Mouse (Mus musculus) c-Kit-positive CD71-positive TER-119-negative erythroid progenitor cells, embryonic 14.5 days (primary cell): Measurements from ENCODE around the gene Tmod1.

Experiments
- DNase-seq: peaks from one replicate; pipeline ENCODE4 v3.0.0-alpha.2; 2013; ENCODE audit warnings: low read depth

Gene Tmod1

GRCm38 (mm10) chr4:46038892-46039751, at the start of gene Tmod1:
Gene Tmod1 (plus strand): TSS chr4:46038935.
- peak; percentile 52 for DNase-seq

GRCm38 (mm10) chr4:45990427-45991135, 48.2 kb upstream of the Tmod1 start:
- DNase-seq = no peak

DNA sequence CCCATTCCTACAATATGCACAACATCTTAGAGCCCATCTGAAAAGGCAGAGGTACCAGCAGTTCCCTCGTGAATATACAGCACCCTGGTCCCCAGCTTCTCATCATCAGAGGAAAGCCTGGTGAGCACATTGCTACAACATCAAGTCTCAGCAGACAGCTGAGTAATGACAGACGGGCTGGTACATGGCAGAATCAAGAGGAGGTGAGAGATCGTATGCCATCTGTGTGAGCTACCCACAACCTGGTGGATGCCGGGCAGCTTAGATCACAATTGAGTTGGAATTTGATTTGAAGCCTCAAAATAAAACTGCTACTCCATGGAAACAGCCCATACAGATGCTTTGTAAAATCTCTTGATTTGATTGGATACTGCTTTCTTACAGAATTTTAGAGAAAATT, 40.2 kb upstream of the Tmod1 start:
- no peak for DNase-seq

GRCm38 (mm10) chr4:46008142-46008793, 30.5 kb upstream of the Tmod1 start:
- DNase-seq = no peak

- DNase-seq = no peak
Observed at GRCm38 (mm10) chr4:46011698-46012097, 27.0 kb upstream of the Tmod1 start.

DNA sequence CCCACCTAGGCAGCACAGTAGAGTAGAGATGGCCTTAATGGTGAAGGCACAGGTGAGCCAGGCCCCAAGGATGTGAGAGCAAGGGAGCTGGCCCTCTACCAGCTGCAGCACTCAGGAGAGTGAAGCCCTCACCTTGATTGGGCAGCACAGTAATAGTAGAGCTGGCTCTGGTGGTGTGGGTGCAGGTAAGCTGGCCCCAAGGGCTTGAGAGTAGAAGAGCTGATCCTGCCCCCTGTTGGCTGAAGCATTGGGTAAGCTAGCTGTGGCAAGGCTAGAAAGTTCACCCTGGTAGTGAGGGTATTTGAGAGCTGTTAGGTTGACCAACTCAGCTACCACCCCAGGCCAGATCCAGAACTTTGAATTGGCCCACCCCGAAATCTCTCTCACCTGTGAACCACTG, 23.1 kb upstream of the Tmod1 start:
- no peak for DNase-seq

DNA sequence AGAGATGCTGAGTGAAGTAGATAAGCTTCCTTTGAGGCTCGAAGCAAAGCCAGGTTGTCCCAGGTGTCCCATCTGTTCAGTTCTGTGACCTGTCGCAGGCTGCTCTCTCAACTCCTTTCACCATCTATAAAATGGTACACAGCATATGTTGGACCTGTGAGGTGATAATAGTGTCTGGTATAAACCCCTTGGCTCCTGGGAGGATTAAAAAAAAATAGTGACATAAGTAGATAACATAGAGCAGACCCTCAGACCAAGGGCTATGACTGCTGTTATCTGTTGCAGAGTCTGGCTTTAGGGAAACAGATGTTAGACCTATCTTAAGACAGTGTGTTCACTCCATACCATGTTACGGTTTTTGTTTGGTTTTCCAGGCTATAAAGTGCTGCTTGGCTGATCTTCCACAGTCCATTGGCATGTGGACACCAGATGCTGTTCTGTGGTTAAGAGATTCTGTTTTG, 15.7 kb upstream of the Tmod1 start:
- DNase-seq = peak; percentile 41

DNA sequence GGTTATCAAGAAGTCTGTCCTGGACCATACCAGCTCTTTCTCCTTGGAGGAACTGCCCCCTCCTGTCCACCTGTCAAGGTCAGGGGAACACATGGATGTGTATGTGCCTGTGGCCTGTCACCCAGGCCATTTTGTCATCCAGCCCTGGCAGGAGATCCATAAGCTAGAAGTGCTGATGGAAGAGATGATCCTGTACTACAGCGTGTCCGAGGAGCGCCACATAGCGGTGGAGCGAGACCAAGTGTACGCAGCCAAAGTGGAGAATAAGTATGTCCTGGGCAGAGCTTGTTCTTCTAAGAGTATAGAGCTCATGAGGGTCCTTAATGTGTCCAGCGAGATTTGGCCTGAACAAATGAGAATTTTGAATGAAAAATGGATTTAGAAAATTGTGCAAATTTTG, 12.8 kb upstream of the Tmod1 start:
- DNase-seq = no peak

DNA sequence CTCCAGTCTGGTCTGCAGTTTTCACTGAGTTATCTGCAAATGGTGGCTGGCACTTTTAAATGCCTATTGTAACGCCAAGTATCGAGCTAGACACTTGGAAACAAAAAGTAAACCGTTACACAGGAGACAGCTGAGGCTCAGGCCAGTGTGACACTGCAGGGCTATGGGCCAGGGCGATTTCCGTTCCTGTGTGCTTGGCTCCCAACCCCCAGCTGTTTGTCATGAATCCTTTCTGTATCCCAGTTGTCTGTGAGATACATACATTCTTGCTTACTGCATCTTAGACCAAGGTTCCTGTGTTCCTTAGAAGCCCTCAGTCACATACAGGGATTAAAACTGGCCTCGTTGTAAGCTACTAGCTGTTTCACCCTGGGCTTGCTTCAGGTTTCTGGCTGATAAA, 10.5 kb upstream of the Tmod1 start:
- DNase-seq = no peak

GRCm38 (mm10) chr4:46028781-46029180, 10.0 kb upstream of the Tmod1 start:
- DNase-seq = no peak

DNA sequence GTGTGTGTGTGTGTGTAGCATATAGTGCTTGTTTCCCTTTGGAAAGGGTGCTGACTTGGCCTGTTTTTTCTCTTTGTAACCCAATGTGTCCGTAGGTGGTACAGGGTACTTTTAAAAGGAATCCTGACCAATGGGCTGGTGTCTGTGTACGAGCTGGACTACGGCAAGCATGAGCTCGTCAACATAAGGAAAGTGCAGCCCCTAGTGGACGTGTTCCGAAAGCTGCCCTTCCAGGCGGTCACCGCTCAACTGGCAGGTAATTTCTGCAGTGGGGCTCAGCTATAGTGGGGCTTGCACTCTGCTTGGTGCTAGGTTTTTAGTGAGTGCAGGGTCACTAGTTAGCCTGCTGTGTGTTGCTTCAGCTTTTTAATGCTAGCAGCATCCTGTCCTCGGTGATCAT, 9.2 kb upstream of the Tmod1 start:
- DNase-seq = no peak

DNA sequence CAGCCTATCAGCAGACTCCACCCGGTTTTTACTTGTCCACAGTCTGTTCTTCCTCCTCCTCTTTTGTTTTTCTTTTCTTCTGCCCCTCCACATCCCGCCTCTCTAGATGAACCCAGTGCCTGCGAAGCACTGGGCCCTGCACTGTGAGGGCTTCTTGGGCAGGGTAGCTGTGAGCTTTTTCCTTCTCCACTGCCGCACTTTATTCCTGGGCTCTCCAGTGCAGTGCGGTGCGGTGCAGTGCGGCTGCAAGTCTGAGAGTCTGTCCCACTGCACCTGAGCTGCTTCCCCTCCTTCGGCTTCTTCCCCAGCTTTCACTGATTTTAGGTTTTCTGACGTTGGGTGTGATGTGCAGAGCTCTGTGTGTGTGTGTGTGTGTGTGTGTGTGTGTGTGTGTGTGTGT, 6.3 kb upstream of the Tmod1 start:
- DNase-seq = no peak

DNA sequence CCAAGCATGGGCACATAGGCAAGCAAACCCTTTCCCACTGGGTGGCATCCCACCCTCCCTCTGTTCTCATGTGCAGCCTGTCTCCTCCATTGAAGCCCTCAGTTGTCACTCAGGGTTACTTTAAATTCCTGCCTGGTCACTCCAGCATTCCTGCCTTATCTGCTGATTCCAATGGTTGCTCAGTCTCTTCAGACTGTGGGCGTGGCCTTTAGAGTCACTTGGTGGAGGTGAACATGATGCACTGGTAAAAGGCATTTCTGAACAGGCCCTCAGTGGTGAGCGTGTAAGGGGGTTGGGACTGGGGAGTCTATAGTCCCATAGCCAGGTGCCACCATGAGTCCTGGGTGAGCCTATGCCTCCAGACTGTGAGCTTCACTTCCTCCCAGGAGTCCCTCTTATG, 5.5 kb upstream of the Tmod1 start:
- no peak for DNase-seq

GRCm38 (mm10) chr4:46038591-46038891, 194 bp upstream of the Tmod1 start:
- no peak for DNase-seq

DNA sequence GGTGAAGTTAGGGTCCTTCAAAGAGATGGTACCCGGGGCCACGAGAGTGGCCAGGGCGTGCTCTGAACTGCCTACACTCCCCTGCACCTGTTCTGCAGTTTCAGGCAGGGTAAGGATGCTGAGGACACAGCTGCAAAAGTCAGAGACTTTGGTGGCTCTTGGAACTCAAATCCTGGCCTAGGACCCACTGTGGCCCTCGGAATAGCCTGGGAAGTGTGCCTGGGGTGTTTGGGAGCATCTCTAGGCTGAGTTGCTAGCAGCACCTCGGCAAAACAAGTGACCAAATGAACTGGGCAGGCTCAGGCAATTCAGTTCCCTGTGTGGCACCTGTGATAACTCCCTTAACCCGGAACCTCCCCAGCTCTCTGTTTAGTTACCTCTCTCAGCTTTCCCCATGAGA, 1.2 kb downstream of the Tmod1 start:
- DNase-seq = peak; percentile 23

DNA sequence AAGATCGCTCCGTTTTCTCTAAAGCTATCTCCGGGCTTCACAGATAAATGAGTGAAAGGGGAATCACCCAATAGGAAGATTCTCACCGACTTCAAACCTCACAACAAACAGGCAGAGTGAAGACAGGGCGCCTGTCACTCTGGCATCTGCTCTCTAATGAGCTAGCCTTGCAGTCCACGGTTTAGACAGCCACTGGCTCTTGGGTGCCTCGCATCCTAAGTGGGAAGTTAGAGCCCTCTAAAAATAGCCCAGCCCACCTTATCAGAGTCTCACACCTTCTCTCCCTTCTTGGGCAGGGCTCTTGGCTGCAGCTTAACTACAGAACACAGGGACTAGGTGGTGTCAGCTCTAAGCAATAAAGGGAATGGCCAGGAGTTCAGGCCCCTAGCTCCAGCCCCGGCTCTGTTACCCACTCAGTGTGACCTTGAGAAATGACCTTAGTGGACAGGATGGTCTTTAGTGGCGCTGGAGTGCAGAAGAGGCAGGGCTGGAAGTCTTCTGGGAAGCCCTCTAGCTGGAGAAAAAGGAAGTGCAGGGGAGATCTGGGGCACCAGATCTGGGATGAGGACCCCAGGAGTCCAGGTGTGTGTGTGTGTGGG, 2.0 kb downstream of the Tmod1 start:
- peak; percentile 92 for DNase-seq

DNA sequence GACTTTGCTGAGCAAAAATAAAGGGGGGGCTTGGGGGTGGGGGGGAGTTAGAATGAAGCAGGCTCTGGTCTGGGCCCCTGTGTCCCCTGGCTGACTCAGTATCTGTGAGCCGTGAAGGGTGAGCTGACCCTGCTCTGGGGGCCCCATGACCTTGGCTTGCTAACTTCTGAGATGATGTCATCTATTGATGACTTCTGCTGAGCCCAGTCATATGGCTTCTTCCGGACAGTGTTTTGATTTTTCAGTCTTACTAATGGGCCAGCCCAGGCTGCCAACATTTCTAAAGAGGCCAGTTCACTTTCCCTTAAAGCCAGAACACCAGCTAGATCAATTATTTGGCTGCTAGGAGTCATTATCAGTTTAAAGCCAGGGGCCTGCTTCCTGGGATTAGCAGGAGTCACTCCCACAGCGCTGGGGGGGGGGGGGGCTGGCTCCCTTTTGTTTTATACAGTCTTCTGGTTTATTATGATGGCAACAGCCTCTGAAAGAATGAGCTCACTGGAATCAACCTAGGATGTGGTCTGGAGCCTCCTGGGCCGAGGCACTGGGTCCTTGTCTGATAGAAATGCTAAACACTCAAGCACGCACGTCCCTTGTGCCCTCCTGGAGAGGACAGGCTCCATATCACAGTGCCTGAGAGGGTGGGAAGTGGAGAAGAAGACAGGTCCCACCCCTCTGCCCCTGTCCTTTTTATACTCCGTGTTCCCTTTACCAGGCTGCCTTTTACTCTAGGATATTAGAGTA, 3.2 kb downstream of the Tmod1 start:
- DNase-seq = peak; percentile 51

DNA sequence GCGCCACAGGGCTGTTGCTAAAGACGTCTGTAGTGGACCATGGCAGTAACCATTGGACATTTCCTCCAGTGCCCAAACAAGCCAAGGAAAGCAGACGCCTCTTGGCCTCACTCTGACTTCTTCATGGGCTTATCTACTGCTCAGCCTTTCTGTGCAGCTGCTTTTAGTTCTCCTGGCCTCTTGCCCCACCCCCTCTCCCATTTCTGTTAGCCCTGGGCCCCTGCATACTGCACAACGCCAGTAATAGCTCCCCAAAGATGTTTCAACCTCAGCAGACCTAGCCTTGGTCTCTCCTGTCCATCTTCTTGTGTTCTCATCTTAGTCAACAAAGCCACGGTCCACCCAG, 3.7 kb downstream of the Tmod1 start:
- DNase-seq = peak; percentile 69

DNA sequence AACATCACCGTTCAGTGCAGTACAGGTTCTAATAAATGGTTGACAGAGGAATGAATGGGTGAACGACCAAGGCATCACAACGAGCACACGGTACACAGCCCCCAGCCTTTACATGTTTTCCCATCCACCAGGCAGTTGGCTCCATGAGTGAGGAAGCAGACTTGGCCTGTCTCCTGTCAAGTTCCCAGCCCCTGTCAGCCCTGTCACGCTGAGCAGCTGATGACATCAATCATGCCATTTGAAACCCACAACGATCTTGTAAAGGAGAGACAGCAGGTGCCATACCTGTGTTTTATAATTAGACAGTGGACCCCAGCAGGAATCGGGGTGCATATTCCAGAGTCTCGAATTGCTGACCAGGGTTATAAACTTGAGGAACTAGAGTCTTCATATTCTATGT, 4.6 kb downstream of the Tmod1 start:
- no peak for DNase-seq

GRCm38 (mm10) chr4:46047971-46048370, 9.2 kb downstream of the Tmod1 start:
- no peak for DNase-seq

GRCm38 (mm10) chr4:46048418-46048817, 9.7 kb downstream of the Tmod1 start:
- DNase-seq = no peak
